Mouse (Mus musculus) erythroid progenitor cell, adult 5-6 weeks (primary cell): ENCODE results near the gene Ephx1. TPM values are rescaled to one million over a fixed set of nuclear protein-coding genes. Genes with fewer than 3 reads are reported as not detected.
A peak's percentile ranks its signal among the peaks of the same experiment; 100 is the strongest.

Source experiments
- ATAC-seq: replicated peaks from 2 replicates; pipeline ENCODE4 v1.8.0; 2016; ENCODE audit warnings: moderate number of reproducible peaks, mild to moderate bottlenecking, moderate TSS enrichment, inconsistent platforms; ENCODE audit not compliant: poor library complexity, low FRiP score, severe bottlenecking
- total RNA-seq, 2 experiments: library from RNA; stranded (forward) in 1 of 2; stranded (reverse) in 1 of 2; fragments of 150-400 nt in 1 of 2; fragments of 186-747, 209-891 nt in 1 of 2; gene quantifications; 2 replicates each; pipeline versions ENCODE4 v1.2.3 to v1.2.4; 2015 to 2017; ENCODE audit warnings: low replicate concordance in 2 of 2

Ephx1 gene
- total RNA-seq, 2 experiments from 2014 or later: 3.9 to 7.5 TPM

- no peak for ATAC-seq
Observed at GRCm38 (mm10) chr1:181015558-181015957, 5.1 kb downstream of the Ephx1 start.

GRCm38 (mm10) chr1:181014731-181015500, 5.8 kb downstream of the Ephx1 start:
- no peak for ATAC-seq

- no peak for ATAC-seq
Observed at GRCm38 (mm10) chr1:181013446-181013845, 7.3 kb downstream of the Ephx1 start.

GRCm38 (mm10) chr1:181012416-181012815, 8.3 kb downstream of the Ephx1 start:
- ATAC-seq: no peak

GRCm38 (mm10) chr1:181011601-181012000, 9.1 kb downstream of the Ephx1 start:
- ATAC-seq: no peak

GRCm38 (mm10) chr1:181010171-181010932, 10.4 kb downstream of the Ephx1 start:
- ATAC-seq: no peak

- ATAC-seq: peak; percentile 37; the same call in 1 of the 2 replicates
Observed at GRCm38 (mm10) chr1:181009754-181010153, 10.9 kb downstream of the Ephx1 start.

GRCm38 (mm10) chr1:181009011-181009590, 11.6 kb downstream of the Ephx1 start:
- no peak for ATAC-seq

GRCm38 (mm10) chr1:181008266-181008665, 12.4 kb downstream of the Ephx1 start:
- no peak for ATAC-seq

- ATAC-seq: no peak
Observed at GRCm38 (mm10) chr1:181007831-181008230, 12.9 kb downstream of the Ephx1 start.

GRCm38 (mm10) chr1:181005331-181005730, 15.4 kb downstream of the Ephx1 start:
- ATAC-seq: no peak

GRCm38 (mm10) chr1:181003790-181004189, 16.9 kb downstream of the Ephx1 start:
- ATAC-seq: no peak

GRCm38 (mm10) chr1:181001621-181002020, 19.1 kb downstream of the Ephx1 start:
- no peak for ATAC-seq

GRCm38 (mm10) chr1:181001217-181001616, 19.5 kb downstream of the Ephx1 start:
- ATAC-seq: no peak

- ATAC-seq: no peak
Observed at GRCm38 (mm10) chr1:181000501-181001092, 20.1 kb downstream of the Ephx1 start.

- ATAC-seq: no peak
Observed at GRCm38 (mm10) chr1:180992142-180992541, 28.6 kb downstream of the Ephx1 start.

GRCm38 (mm10) chr1:180990671-180991070, 30.0 kb downstream of the Ephx1 start:
- no peak for ATAC-seq

GRCm38 (mm10) chr1:180987759-180988158, 32.9 kb downstream of the Ephx1 start:
- ATAC-seq: peak; percentile 80

GRCm38 (mm10) chr1:180986701-180987100, 34.0 kb downstream of the Ephx1 start:
- no peak for ATAC-seq

- peak; percentile 67 for ATAC-seq
Observed at GRCm38 (mm10) chr1:180981298-180982046, 39.2 kb downstream of the Ephx1 start.
